Mouse (Mus musculus) thymus, adult 2 months (tissue): ENCODE measurements around the gene Stau1.

ENCODE experiments used
- CTCF ChIP-seq: fragments of 200-500 bp; IDR thresholded peaks from 2 replicates; pipeline ENCODE4 v1.5.1; 2012; ENCODE audit warnings: mild to moderate bottlenecking, control low read depth, low read length, moderate library complexity, borderline replicate concordance; ENCODE audit not compliant: control insufficient read depth, poor library complexity, insufficient read depth; ENCODE audit errors: extremely low read depth
- POLR2A ChIP-seq: fragments of 200-500 bp; IDR thresholded peaks from 2 replicates; pipeline ENCODE4 v1.6.1; 2012; ENCODE audit warnings: mild to moderate bottlenecking, low read length, control low read depth, moderate library complexity; ENCODE audit not compliant: control insufficient read depth, poor library complexity, insufficient read depth; ENCODE audit errors: extremely low read depth

- TF ChIP-seq POLR2A (no peak), CTCF (no peak)
These were observed 21.8 kb downstream of the Stau1 start for GRCm38 (mm10) chr2:166974177-166974872.
